Mouse (Mus musculus): ENCODE measurements at regions not wholly inside any gene's neighbourhood (a gene's known extent, or its start where the extent isn't known, plus 50 kb on each side); places are given as distances from the start of the nearest gene placed in this dataset.

DNA sequence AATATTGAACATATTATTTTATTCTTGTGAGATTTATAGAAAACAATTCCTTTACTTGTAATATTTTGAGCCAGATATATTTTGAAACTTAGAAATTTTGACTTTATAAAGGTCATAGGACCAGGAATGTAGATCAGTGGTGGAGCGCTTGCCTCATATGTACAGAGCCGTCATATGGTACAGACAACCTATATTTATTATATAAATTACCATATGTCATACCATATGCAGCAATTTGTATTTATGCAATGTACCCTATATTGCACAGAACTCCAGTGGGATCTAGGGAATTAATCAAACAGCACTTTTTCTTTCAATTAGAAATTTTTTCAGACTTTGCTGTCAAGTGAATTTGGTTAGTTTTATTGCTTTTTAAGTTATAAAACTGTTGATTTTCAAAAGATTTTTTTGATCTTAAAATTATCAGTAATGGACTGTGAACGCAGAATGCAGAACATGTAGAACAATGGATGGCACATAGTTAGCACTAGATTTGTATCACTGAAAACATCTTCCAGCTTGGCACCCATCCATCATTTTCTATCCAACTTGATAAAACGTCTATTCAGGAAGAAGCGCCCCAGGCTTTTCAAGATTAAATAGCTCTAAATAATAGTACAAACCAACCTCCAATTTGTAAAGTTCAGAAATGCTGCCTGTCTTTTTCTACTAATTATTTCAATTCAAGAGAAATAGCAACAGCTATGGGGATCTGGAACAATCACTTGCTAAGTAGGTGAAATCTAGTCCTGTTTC, 442.3 kb upstream of the Nr2f1 start:
- Histone ChIP-seq H3K4me2 (replicated peaks) (no peak overlapping the region), H3K27ac (no peak overlapping the region), H3K4me1 (replicated peaks) (no peaks in the 10 kb centered on the region), H3K27me3 (replicated peaks) (no peaks in the 10 kb centered on the region), H3K4me3 (replicated peaks) (no peak overlapping the region), H3K36me3 (no peaks in the 10 kb centered on the region), H3K9ac (no peak overlapping the region), H3K9me3 (no peaks in the 10 kb centered on the region)
- WGBS = 76% methylated on average over 5 of the region's 5 CpGs
- no peak for ATAC-seq

DNA sequence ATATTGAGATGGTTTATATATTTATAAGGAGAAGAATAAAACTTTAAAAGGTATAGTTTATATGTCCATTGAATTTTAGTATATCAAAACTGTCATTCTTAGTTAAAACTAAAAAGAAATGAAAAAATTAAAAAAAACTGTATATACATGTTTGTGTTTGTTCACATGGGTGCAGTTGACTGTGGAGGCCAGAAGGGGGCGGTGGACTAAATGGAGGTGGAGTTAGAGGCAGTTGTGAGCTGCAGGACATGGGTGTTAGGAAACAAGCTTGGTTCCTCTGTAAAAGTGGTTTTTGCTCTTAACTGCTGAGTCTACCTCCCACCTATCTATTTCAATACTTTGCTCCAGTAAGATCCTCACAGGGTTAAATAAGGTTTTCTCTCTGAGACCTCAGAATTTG, 440.8 kb upstream of the Nr2f1 start:
- no peak overlapping the region for H3K9ac ChIP-seq
- no peaks in the 10 kb centered on the region for H3K9me3 ChIP-seq
- no peak overlapping the region for H3K27ac ChIP-seq
- no peaks in the 10 kb centered on the region for H3K27me3 ChIP-seq (replicated peaks)
- no peak overlapping the region for H3K4me3 ChIP-seq (replicated peaks)
- WGBS = 83% methylated on average over 1 of the region's 1 CpGs
- H3K36me3 ChIP-seq = no peaks in the 10 kb centered on the region
- ATAC-seq = no peak
- H3K4me1 ChIP-seq (replicated peaks) = no peaks in the 10 kb centered on the region
- H3K4me2 ChIP-seq (replicated peaks) = no peak overlapping the region

DNA sequence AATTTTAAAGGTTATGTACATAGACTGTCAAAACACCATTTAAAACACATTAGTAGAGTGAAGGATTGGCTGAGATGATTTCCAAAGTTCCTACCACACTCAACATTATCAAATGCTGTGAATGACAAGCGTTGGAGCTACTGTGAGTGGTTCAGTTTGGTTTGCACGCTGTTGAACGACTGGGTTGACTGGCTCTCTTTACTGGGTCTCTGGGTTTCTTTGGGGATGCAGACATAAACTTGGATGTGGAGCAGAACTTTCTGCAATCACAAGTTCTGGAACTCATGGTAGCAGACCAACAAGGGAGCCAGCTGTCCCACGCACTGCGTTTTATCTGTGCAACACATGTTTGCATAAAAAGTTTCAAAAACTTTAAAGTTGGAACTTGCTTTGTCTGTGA, 438.9 kb upstream of the Nr2f1 start:
- H3K9me3 ChIP-seq = no peaks in the 10 kb centered on the region
- WGBS = 87% methylated on average over 5 of the region's 5 CpGs
- no peaks in the 10 kb centered on the region for H3K4me1 ChIP-seq (replicated peaks)
- H3K36me3 ChIP-seq = no peaks in the 10 kb centered on the region
- no peak overlapping the region for H3K27ac ChIP-seq
- H3K4me3 ChIP-seq (replicated peaks) = no peak overlapping the region
- ATAC-seq = no peak
- no peak overlapping the region for H3K4me2 ChIP-seq (replicated peaks)
- H3K27me3 ChIP-seq (replicated peaks) = no peaks in the 10 kb centered on the region
- no peak overlapping the region for H3K9ac ChIP-seq

DNA sequence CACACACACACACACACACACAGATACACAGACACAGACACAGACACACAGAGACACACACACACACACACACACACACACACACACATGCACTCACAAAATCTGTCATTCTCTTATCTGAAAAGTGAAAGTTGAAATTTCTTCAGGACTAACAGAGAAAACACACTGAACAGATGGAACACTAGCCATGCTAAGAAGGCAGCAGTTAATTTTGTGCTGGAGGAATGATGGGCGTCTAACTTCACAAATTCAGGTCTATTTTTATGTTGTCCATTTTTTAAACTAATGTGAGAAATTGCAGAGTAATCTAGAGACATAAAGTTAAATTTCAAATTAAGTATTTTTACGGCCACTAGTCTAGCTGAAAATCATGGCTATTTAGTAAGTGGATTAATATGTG, 432.1 kb upstream of the Nr2f1 start:
- WGBS = 89% methylated on average over 2 of the region's 2 CpGs
- H3K27me3 ChIP-seq (replicated peaks) = no peaks in the 10 kb centered on the region
- no peaks in the 10 kb centered on the region for H3K9me3 ChIP-seq
- H3K36me3 ChIP-seq = no peaks in the 10 kb centered on the region
- no peaks in the 10 kb centered on the region for H3K4me1 ChIP-seq (replicated peaks)
- no peak overlapping the region for H3K9ac ChIP-seq
- H3K4me3 ChIP-seq (replicated peaks) = no peak overlapping the region
- ATAC-seq = no peak
- no peak overlapping the region for H3K27ac ChIP-seq
- H3K4me2 ChIP-seq (replicated peaks) = no peak overlapping the region

DNA sequence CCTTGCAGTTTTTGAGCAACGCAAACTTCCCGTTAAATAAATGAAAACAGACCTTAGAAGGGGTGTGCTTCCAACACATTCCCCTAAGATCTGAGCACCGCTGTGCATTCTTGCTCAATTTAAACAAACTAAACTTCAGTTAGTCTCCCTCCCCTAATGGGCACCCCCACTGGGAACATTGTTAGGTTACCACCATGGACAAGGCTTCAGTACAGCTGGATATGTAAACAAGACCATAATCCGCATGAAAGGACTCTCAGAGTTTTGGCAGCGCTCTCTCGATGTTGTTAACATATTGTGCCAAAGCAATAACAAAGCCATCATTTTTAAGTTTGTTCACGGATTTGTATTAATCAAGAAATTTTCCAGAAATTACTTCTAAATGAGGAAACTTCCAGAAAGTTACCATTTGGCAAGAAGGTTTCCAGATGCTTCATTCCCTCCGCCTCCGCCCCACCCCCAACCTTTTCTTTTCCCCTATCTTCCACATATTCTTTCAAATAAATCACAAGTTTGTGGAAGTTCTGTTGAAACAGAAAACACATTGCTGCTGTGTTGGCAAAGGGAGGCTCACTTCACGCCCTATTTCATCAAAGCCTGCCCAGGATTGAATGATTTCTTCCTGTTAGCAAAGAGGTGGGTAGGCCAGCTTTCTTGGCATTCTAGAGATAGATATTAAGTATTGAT, 429.6 kb upstream of the Nr2f1 start:
- H3K27ac ChIP-seq = no peak overlapping the region
- no peak overlapping the region for H3K4me2 ChIP-seq (replicated peaks)

DNA sequence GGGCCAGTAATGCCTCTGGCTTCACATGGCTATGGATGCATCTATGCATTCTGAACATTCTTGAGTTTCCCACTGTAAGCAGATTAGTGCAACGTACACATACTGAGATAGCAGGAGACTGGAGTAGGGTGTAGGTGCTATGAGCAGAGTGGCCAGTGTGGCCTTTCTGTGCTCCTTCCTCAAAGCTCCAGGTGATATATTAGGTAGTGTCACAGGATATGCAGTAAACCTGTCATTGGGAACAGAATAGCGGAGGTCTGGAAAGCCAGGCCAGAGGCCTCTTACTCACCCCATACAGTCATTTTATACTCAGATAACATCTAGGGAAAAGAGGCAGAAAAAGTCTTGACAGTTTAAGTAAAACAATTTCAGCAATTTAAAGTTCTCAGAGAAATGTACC, 424.1 kb upstream of the Nr2f1 start:
- Histone ChIP-seq H3K4me3 (replicated peaks) (no peak overlapping the region), H3K4me2 (replicated peaks) (no peak overlapping the region), H3K9me3 (no peaks in the 10 kb centered on the region), H3K36me3 (no peaks in the 10 kb centered on the region), H3K27ac (no peak overlapping the region), H3K4me1 (replicated peaks) (no peaks in the 10 kb centered on the region), H3K27me3 (replicated peaks) (no peaks in the 10 kb centered on the region), H3K9ac (no peak overlapping the region)
- WGBS = 64% methylated on average over 2 of the region's 2 CpGs
- ATAC-seq = no peak

More for the DNA sequence above, 429.6 kb upstream of the Nr2f1 start:
- WGBS = 30% methylated on average over 10 of the region's 10 CpGs
- ATAC-seq = peak; percentile 47; the same call in 1 of the 2 replicates
- H3K27me3 ChIP-seq (replicated peaks) = no peaks in the 10 kb centered on the region
- H3K9ac ChIP-seq = no peak overlapping the region
- no peaks in the 10 kb centered on the region for H3K4me1 ChIP-seq (replicated peaks)
- H3K9me3 ChIP-seq = no peaks in the 10 kb centered on the region
- H3K4me3 ChIP-seq (replicated peaks) = no peak overlapping the region
- no peaks in the 10 kb centered on the region for H3K36me3 ChIP-seq

DNA sequence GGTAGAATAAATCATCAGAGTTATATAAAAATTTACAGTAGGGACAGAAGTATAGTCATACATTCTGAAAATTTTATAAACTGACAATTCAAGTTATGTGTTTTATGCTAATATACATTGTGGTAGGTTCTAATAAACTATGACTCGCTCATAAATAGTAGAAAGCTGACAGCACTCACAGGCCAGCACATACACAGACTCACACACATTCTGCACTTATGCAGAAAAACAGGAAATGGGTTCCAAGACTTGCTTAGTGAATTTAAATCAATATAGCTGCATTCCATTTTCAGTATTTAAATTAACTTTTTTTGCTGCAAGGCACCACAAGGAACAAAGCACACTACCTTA, 403.3 kb upstream of the Nr2f1 start:
- H3K4me3 ChIP-seq (replicated peaks) = no peak overlapping the region
- H3K9me3 ChIP-seq = no peaks in the 10 kb centered on the region
- H3K9ac ChIP-seq = no peak overlapping the region
- no peaks in the 10 kb centered on the region for H3K4me1 ChIP-seq (replicated peaks)
- H3K27ac ChIP-seq = no peak overlapping the region
- 70% methylated on average over 1 of the region's 1 CpGs for WGBS
- no peaks in the 10 kb centered on the region for H3K27me3 ChIP-seq (replicated peaks)
- H3K4me2 ChIP-seq (replicated peaks) = no peak overlapping the region
- no peaks in the 10 kb centered on the region for H3K36me3 ChIP-seq
- ATAC-seq = no peak

DNA sequence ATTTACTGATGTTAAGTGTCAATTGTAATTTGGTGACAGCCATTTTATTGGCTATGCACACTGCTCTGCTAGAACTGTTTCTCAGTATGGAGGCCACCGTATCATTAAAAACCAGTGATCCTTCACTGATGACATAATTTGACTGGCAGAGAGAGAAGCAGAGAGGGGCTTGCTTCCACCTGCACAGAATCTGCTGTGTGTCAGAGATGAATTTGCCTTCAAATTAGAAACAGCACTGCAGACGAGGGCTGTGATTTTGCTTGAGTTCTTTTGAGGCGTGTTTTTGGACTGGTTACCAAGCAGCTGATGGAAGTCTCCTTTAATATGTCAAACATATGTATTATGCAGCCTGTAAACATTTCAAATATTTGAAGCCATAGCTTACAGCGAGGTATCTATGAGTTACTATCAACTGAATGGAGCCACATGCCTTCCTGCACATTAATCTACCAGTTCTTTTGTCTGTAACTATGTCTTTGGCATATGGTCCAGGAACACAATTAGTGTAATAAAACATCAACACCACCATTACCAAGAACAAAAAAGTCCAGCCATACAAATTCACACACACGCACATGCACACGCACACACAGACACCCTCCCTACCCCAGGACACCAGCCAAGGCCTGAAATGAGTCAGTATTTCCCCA, 402.8 kb upstream of the Nr2f1 start:
- no peak for ATAC-seq
- Histone ChIP-seq H3K27ac (no peak overlapping the region), H3K4me2 (replicated peaks) (no peak overlapping the region), H3K4me1 (replicated peaks) (no peaks in the 10 kb centered on the region), H3K9me3 (no peaks in the 10 kb centered on the region), H3K27me3 (replicated peaks) (no peaks in the 10 kb centered on the region), H3K9ac (no peak overlapping the region), H3K4me3 (replicated peaks) (no peak overlapping the region), H3K36me3 (no peaks in the 10 kb centered on the region)
- 58% methylated on average over 6 of the region's 6 CpGs for WGBS

DNA sequence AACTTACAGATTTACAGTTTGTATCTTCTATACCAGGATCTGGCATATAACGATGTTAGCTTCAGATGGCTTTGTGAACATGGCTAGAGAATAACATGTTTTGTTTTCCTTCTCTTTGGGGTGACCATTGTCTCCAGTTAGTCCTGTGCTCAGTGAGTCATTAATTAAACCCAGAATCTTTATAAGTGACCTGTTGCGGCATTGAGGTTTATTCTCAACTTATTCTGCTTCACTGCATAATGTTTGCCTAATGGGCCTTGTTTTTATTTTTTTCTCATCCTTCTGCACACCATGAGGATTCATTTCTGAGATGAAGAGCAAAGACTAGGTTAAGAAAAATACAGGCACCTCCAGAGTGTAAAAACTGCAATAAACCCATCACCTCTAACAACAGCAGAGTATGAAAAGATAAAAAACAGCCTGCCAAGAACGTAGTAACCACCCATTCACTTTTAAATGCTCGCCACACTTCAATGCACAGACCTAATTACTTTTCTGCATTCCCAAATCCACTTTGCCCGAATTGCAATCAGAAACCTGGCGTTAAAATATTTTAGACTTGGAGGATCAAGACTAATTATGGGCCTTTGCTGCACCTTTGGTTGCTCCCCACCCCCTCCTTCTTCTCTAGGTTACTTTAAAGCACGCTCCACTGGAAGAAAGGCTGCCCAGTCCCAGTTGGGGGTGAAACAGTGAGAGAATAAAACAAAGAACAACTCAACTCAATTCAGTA, 381.5 kb upstream of the Nr2f1 start:
- Histone ChIP-seq H3K36me3 (no peaks in the 10 kb centered on the region), H3K4me1 (replicated peaks) (no peaks in the 10 kb centered on the region), H3K9me3 (no peaks in the 10 kb centered on the region), H3K4me2 (replicated peaks) (no peak overlapping the region), H3K27me3 (replicated peaks) (no peaks in the 10 kb centered on the region), H3K27ac (no peak overlapping the region), H3K4me3 (replicated peaks) (no peak overlapping the region), H3K9ac (no peak overlapping the region)
- ATAC-seq = no peak
- 63% methylated on average over 7 of the region's 7 CpGs for WGBS

DNA sequence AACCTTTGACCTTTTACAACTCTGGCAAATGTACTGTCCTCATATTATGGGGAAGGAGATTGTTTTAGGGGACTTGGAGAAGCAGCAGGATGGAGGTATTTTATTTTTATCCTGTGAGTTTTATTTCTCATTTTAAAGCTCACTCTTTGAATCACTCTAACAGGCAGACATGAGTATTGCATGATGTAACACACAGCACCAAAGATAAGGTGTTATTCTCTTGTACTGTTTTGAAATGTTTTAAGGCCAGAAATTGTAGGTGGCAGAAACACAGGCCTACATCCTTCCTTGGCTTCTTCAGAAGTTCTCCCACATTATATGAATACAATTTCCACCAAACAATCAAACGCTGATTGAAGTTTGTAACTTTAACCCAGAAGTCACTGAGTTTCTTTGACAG, 377.9 kb upstream of the Nr2f1 start:
- no peak overlapping the region for H3K9ac ChIP-seq
- no peaks in the 10 kb centered on the region for H3K4me1 ChIP-seq (replicated peaks)
- no peak overlapping the region for H3K4me2 ChIP-seq (replicated peaks)
- no peak for ATAC-seq
- no peak overlapping the region for H3K27ac ChIP-seq
- no peak overlapping the region for H3K4me3 ChIP-seq (replicated peaks)
- H3K27me3 ChIP-seq (replicated peaks) = no peaks in the 10 kb centered on the region
- H3K9me3 ChIP-seq = no peaks in the 10 kb centered on the region
- 87% methylated on average over 1 of the region's 1 CpGs for WGBS
- no peaks in the 10 kb centered on the region for H3K36me3 ChIP-seq

DNA sequence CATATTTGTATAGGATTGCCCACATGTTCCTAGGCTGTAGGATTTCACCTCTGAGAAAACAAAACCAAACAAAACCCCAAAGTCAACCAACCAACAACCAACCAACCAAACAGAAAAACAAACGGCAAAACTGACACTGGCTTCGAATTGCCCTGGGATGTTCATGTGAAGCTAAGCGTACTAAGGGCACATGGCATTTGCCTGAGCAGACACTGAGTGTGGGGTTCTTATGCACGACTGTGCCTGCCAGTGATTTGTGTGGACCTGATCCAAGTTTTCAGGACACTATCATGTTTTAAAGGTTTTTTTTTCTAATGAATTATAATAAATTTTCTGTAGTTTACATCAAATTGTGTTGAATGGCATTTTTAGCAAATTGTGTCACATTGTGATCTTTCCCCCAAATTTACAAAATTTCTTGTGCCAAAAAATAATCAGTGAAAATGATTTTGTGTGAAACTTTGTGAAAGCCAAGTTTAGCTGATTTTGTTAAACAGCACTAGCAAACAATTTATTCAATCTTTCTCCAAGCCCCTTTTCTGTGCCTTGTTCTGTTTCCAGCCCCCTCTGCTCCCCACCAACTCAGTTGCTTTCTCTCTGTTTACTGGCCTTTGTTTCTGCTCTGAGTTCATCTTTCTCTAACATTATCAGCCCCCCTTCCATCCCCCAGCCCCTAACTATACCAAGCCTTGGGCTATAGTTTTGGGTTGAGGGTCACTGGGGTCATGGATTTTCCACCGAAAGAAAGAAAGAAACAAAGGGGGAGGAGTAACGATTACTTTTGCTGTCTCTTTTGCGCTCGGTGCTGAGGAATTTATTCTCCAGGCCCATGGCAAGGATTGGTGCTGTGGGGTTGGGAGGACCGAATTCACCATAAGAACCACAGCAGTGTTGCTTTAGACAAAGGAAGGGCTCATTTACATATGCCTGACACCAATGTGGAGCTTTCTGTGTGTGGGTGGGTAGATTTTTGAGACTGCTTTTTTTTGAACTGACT, 377.0 kb upstream of the Nr2f1 start:
- ATAC-seq = no peak
- Histone ChIP-seq H3K4me2 (replicated peaks) (no peak overlapping the region), H3K9ac (no peak overlapping the region)

More for the DNA sequence above, 377.0 kb upstream of the Nr2f1 start:
- no peaks in the 10 kb centered on the region for H3K36me3 ChIP-seq
- H3K4me1 ChIP-seq (replicated peaks) = no peaks in the 10 kb centered on the region
- H3K4me3 ChIP-seq (replicated peaks) = no peak overlapping the region
- WGBS = 48% methylated on average over 9 of the region's 9 CpGs
- no peak overlapping the region for H3K27ac ChIP-seq
- no peaks in the 10 kb centered on the region for H3K9me3 ChIP-seq
- no peaks in the 10 kb centered on the region for H3K27me3 ChIP-seq (replicated peaks)

Data from intestine, embryonic 15.5 days (tissue).